Mouse (Mus musculus) neural tube, embryonic 15.5 days (tissue): ENCODE measurements around the gene Aox3. TPM values are rescaled to one million over a fixed set of nuclear protein-coding genes. Genes with fewer than 3 reads are reported as not detected.

Source experiments
- ATAC-seq: fragments of 200-750 bp; cut with Nextera tagmentation; 2 replicates; pipeline ENCODE4 v1.8.0; 2017; ENCODE audit warnings: mild to moderate bottlenecking, moderate TSS enrichment, moderate library complexity; ENCODE audit not compliant: low FRiP score
- H3K27ac ChIP-seq: fragments of 300-500 bp; sonication (generic); replicated peaks from 2 replicates; pipeline ENCODE4 v1.5.1; 2015; ENCODE audit warnings: mild to moderate bottlenecking, inconsistent platforms
- H3K27me3 ChIP-seq: fragments of 300-500 bp; sonication (generic); replicated peaks from 2 replicates; pipeline ENCODE4 v1.6.1; 2015; ENCODE audit warnings: inconsistent platforms
- H3K36me3 ChIP-seq: fragments of 300-500 bp; sonication (generic); 2 replicates; pipeline ENCODE4 v1.6.1; 2015; ENCODE audit warnings: inconsistent platforms
- H3K4me1 ChIP-seq: fragments of 300-500 bp; sonication (generic); 2 replicates; pipeline ENCODE4 v1.6.1; 2015; ENCODE audit warnings: inconsistent platforms
- H3K4me2 ChIP-seq: fragments of 300-500 bp; sonication (generic); 2 replicates; pipeline ENCODE4 v1.6.1; 2015; ENCODE audit warnings: inconsistent platforms, mild to moderate bottlenecking, moderate library complexity
- H3K4me3 ChIP-seq: fragments of 300-500 bp; sonication (generic); replicated peaks from 2 replicates; pipeline ENCODE4 v1.5.1; 2015; ENCODE audit warnings: mild to moderate bottlenecking, inconsistent platforms
- H3K9ac ChIP-seq: fragments of 300-500 bp; sonication (generic); replicated peaks from 2 replicates; pipeline ENCODE4 v1.6.1; 2015; ENCODE audit warnings: mild to moderate bottlenecking, inconsistent platforms
- H3K9me3 ChIP-seq: fragments of 300-500 bp; sonication (generic); replicated peaks from 2 replicates; pipeline ENCODE4 v1.6.1; 2016; ENCODE audit warnings: inconsistent platforms
- WGBS: fragments of 180-500 bp; shearing (Covaris S2); methylation state at CpG from one replicate; pipeline ENCODE4 v1.1.7; 2015; ENCODE audit warnings: mixed read lengths; 5-methylcytosine and 5-hydroxymethylcytosine counted together
- polyA plus RNA-seq: library from polyadenylated mRNA; unstranded; fragments of >200 nt; fragmentation: Nextera tagmentation; extraction: Ambion mirVana; gene quantifications from 2 replicates; pipeline ENCODE4 v1.2.1, GENCODE M21; 2015

Gene Aox3
- 0.51 and 0.66 TPM in 2 replicates for polyA plus RNA-seq

GRCm38 (mm10) chr1:58112880-58113279 lies at the start of gene Aox3:
TSS of gene Aox3 (plus strand) at chr1:58113130.
- no peaks in the 10 kb centered on the region for H3K27me3 ChIP-seq
- H3K4me2 ChIP-seq = peak within 1 kb of the TSS; percentile 25
- peak; percentile 83 for ATAC-seq
- 16% methylated on average over 11 of the region's 11 CpGs for WGBS
- no peak within 1 kb of the TSS for H3K4me3 ChIP-seq
- H3K36me3 ChIP-seq = no peaks in the 10 kb centered on the region
- H3K9me3 ChIP-seq = no peaks in the 10 kb centered on the region
- H3K9ac ChIP-seq = no peak within 1 kb of the TSS
- H3K4me1 ChIP-seq = no peaks in the 10 kb centered on the region
- H3K27ac ChIP-seq = no peak within 1 kb of the TSS

- 88% methylated on average over 5 of the region's 5 CpGs for WGBS
- H3K27me3 ChIP-seq = no peaks in the 10 kb centered on the region
- H3K9ac ChIP-seq = no peak overlapping the region
- H3K9me3 ChIP-seq = no peaks in the 10 kb centered on the region
- H3K4me2 ChIP-seq = no peak overlapping the region
- H3K4me3 ChIP-seq = no peak overlapping the region
- H3K27ac ChIP-seq = no peak overlapping the region
- no peaks in the 10 kb centered on the region for H3K36me3 ChIP-seq
- H3K4me1 ChIP-seq = no peaks in the 10 kb centered on the region
- no peak for ATAC-seq
Observed at GRCm38 (mm10) chr1:58065151-58065550, 47.8 kb upstream of the Aox3 start.

DNA sequence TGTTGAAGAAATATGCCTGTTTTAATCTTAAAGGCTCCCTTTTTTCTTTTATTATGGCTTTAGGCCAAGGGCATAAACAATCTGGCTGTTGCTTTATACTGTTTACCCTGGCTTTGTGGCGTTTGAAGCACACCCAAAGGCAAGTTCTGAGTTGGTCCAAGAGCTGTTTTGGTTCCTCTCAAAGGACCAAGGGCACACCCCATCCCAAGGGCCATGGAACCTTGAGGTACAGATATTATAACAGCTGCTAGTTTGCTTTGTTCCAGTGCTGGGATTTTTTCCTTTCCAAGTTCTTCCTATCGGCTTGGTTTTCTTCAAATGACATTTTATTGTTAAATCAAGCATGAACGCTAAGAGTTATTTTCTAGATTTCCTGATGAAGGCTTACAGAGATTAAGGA lies 47.3 kb upstream of the Aox3 start:
- no peak for ATAC-seq
- no peaks in the 10 kb centered on the region for H3K9me3 ChIP-seq
- WGBS = 65% methylated on average over 3 of the region's 3 CpGs
- no peak overlapping the region for H3K4me2 ChIP-seq
- no peak overlapping the region for H3K4me3 ChIP-seq
- no peaks in the 10 kb centered on the region for H3K27me3 ChIP-seq
- H3K4me1 ChIP-seq = no peaks in the 10 kb centered on the region
- no peak overlapping the region for H3K9ac ChIP-seq
- no peak overlapping the region for H3K27ac ChIP-seq
- H3K36me3 ChIP-seq = no peaks in the 10 kb centered on the region

- no peaks in the 10 kb centered on the region for H3K27me3 ChIP-seq
- ATAC-seq = no peak
- no peaks in the 10 kb centered on the region for H3K9me3 ChIP-seq
- no peaks in the 10 kb centered on the region for H3K4me1 ChIP-seq
- no peaks in the 10 kb centered on the region for H3K36me3 ChIP-seq
- no peak overlapping the region for H3K27ac ChIP-seq
- WGBS = 91% methylated on average over 6 of the region's 6 CpGs
- H3K9ac ChIP-seq = no peak overlapping the region
- H3K4me2 ChIP-seq = no peak overlapping the region
- no peak overlapping the region for H3K4me3 ChIP-seq
Observed at GRCm38 (mm10) chr1:58069181-58069580, 43.7 kb upstream of the Aox3 start.

- Histone ChIP-seq H3K4me3 (no peak overlapping the region), H3K9ac (no peak overlapping the region), H3K9me3 (no peaks in the 10 kb centered on the region), H3K36me3 (no peaks in the 10 kb centered on the region), H3K4me2 (no peak overlapping the region), H3K4me1 (no peaks in the 10 kb centered on the region), H3K27ac (no peak overlapping the region), H3K27me3 (no peaks in the 10 kb centered on the region)
- 96% methylated on average over 11 of the region's 11 CpGs for WGBS
- no peak for ATAC-seq
Observed at GRCm38 (mm10) chr1:58070091-58070490, 42.8 kb upstream of the Aox3 start.

- no peak overlapping the region for H3K4me3 ChIP-seq
- no peak overlapping the region for H3K4me2 ChIP-seq
- no peak overlapping the region for H3K27ac ChIP-seq
- no peak overlapping the region for H3K9ac ChIP-seq
- no peak for ATAC-seq
- H3K27me3 ChIP-seq = no peaks in the 10 kb centered on the region
- H3K4me1 ChIP-seq = no peaks in the 10 kb centered on the region
- 88% methylated on average over 9 of the region's 9 CpGs for WGBS
- H3K9me3 ChIP-seq = no peaks in the 10 kb centered on the region
- H3K36me3 ChIP-seq = no peaks in the 10 kb centered on the region
Observed at GRCm38 (mm10) chr1:58071006-58071405, 41.9 kb upstream of the Aox3 start.

DNA sequence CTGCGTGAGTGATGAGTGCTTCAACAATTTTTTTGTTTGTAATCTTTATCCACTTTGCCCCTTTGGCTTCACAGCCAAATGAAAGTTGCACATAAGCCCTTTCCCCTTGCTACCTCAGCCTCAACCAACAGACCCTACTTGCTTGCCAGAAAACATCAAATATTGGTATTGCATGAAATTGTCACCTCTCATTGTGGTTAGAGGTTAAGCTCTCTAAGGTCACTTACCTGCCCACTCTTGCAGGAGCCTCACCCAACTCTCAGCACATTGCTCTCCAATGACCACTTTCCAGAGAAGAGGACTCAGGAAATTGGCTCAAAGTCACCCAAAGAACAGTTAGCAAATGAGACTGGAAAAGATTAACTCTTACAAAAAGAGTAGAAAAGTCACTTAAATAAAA lies 41.4 kb upstream of the Aox3 start:
- Histone ChIP-seq H3K4me3 (no peak overlapping the region), H3K27me3 (no peaks in the 10 kb centered on the region), H3K36me3 (no peaks in the 10 kb centered on the region), H3K27ac (no peak overlapping the region), H3K9me3 (no peaks in the 10 kb centered on the region), H3K9ac (no peak overlapping the region), H3K4me1 (no peaks in the 10 kb centered on the region), H3K4me2 (no peak overlapping the region)
- WGBS = 91% methylated on average over 1 of the region's 1 CpGs
- no peak for ATAC-seq

GRCm38 (mm10) chr1:58072416-58072815 lies 40.5 kb upstream of the Aox3 start:
- Histone ChIP-seq H3K4me2 (no peak overlapping the region), H3K4me3 (no peak overlapping the region), H3K4me1 (no peaks in the 10 kb centered on the region), H3K27ac (no peak overlapping the region), H3K27me3 (no peaks in the 10 kb centered on the region), H3K9me3 (no peaks in the 10 kb centered on the region), H3K36me3 (no peaks in the 10 kb centered on the region), H3K9ac (no peak overlapping the region)
- WGBS = 63% methylated on average over 2 of the region's 2 CpGs
- ATAC-seq = no peak

GRCm38 (mm10) chr1:58072991-58073730 lies 39.8 kb upstream of the Aox3 start:
- H3K9ac ChIP-seq = no peak overlapping the region
- no peak for ATAC-seq
- no peak overlapping the region for H3K27ac ChIP-seq
- H3K36me3 ChIP-seq = no peaks in the 10 kb centered on the region
- no peak overlapping the region for H3K4me2 ChIP-seq
- WGBS = 78% methylated on average over 12 of the region's 12 CpGs
- no peaks in the 10 kb centered on the region for H3K9me3 ChIP-seq
- H3K4me3 ChIP-seq = no peak overlapping the region
- no peaks in the 10 kb centered on the region for H3K4me1 ChIP-seq
- no peaks in the 10 kb centered on the region for H3K27me3 ChIP-seq

DNA sequence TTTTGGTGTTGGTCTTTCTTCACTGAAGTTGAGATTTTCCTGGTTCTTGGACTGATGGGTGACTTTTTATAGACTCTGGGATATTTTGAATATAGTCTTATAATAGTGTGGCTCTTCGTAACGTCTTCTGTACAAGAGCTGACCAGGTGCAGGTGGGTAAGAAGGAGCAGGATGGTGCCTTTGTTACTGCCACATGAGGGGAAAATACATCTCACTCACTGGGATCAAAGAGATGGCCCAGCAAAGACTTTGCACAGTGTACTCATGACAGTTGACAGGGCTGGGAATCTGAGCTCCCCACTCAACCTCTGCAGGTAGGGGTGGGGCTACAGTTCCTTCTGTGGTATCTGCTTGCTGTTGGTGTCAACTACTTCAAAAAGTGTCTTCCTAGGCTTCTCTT lies 38.7 kb upstream of the Aox3 start:
- WGBS = 91% methylated on average over 2 of the region's 2 CpGs
- no peak for ATAC-seq

DNA sequence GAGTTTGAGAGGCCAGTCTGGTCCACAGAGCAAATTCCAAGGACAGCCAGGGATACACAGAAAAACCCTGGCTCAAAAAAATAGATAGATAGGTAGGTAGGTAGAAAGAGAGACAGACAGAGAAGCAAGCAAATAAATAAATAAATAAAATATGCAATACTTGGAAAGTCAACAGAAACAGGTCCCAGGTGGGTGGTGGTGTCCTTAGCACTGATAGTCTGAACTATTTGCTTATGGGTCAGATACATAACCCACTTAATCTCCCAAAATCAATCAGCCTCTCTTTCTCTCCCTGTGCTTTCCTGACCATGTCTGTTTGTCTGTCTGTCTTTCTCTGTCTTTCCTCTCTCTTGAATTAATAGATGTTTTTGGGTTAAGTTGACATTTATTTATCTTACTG lies 35.0 kb upstream of the Aox3 start:
- Histone ChIP-seq H3K9ac (no peak overlapping the region), H3K4me2 (no peak overlapping the region), H3K4me1 (no peaks in the 10 kb centered on the region), H3K36me3 (no peaks in the 10 kb centered on the region), H3K27me3 (no peaks in the 10 kb centered on the region), H3K9me3 (no peaks in the 10 kb centered on the region), H3K4me3 (no peak overlapping the region), H3K27ac (no peak overlapping the region)
- no peak for ATAC-seq

More for the DNA sequence above, 38.7 kb upstream of the Aox3 start:
- Histone ChIP-seq H3K27me3 (no peaks in the 10 kb centered on the region), H3K27ac (no peak overlapping the region), H3K4me1 (no peaks in the 10 kb centered on the region), H3K9me3 (no peaks in the 10 kb centered on the region), H3K9ac (no peak overlapping the region), H3K4me2 (no peak overlapping the region), H3K4me3 (no peak overlapping the region), H3K36me3 (no peaks in the 10 kb centered on the region)

- no peaks in the 10 kb centered on the region for H3K4me1 ChIP-seq
- ATAC-seq = no peak
- no peak overlapping the region for H3K27ac ChIP-seq
- H3K4me2 ChIP-seq = no peak overlapping the region
- 93% methylated on average over 7 of the region's 7 CpGs for WGBS
- no peaks in the 10 kb centered on the region for H3K9me3 ChIP-seq
- no peak overlapping the region for H3K4me3 ChIP-seq
- H3K27me3 ChIP-seq = no peaks in the 10 kb centered on the region
- H3K9ac ChIP-seq = no peak overlapping the region
- no peaks in the 10 kb centered on the region for H3K36me3 ChIP-seq
Observed at GRCm38 (mm10) chr1:58078390-58078789, 34.5 kb upstream of the Aox3 start.
